Comparison of ENCODE assay signal across 8 mouse cellular contexts in genomic region chr5:122798557-122799378, GRCm38 (mm10). TPM values are rescaled to one million over a fixed set of nuclear protein-coding genes. Genes with fewer than 3 reads are reported as not detected.
DNase-seq lines count a peak whose midpoint lies in the region; ATAC-seq and TF ChIP-seq lines count a peak whose summit lies in the region.

No protein-coding gene starts in this region.

- no peak overlapping the region for H3K4me3 ChIP-seq in forebrain, embryonic 14.5 days (ENCODE audit: low read depth, low read length)
- H3K4me3 ChIP-seq in hindbrain, embryonic 14.5 days (replicated peaks; ENCODE audit: low read length) = no peak overlapping the region
- no peak overlapping the region for H3K4me3 ChIP-seq in thymus, adult 2 months (ENCODE audit: control insufficient read depth, insufficient read depth, low read length)

- H3K27me3 ChIP-seq in forebrain, embryonic 14.5 days (replicated peaks; ENCODE audit: control insufficient read depth, insufficient read depth, low read length) = no peaks in the 10 kb centered on the region
- no peaks in the 10 kb centered on the region for H3K27me3 ChIP-seq in hindbrain, embryonic 14.5 days (ENCODE audit: control insufficient read depth, insufficient read depth, low read length)
- no peaks in the 10 kb centered on the region for H3K27me3 ChIP-seq in thymus, adult 2 months (ENCODE audit: control insufficient read depth, insufficient read depth, low read length)

- H3K36me3 ChIP-seq in forebrain, embryonic 14.5 days (ENCODE audit: control insufficient read depth, insufficient read depth, low read length) = peaks cover 94% of the 10 kb centered on the region
- H3K36me3 ChIP-seq in hindbrain, embryonic 14.5 days (replicated peaks; ENCODE audit: control insufficient read depth, insufficient read depth) = peaks cover 98% of the 10 kb centered on the region
- peaks cover 90% of the 10 kb centered on the region for H3K36me3 ChIP-seq in thymus, adult 2 months (ENCODE audit: control insufficient read depth, insufficient read depth, low read length)

- no peak for TF ChIP-seq POLR2A in thymus, adult 2 months (IDR thresholded peaks at IDR 0.05; ENCODE audit: control insufficient read depth, extremely low read depth, insufficient read depth, low read length, poor library complexity)

- peaks cover 8% of the 10 kb centered on the region; the same call in 1 of the 2 replicates for H3K4me1 ChIP-seq in forebrain, embryonic 14.5 days (ENCODE audit: control insufficient read depth, insufficient read depth, low read length)
- H3K4me1 ChIP-seq in hindbrain, embryonic 14.5 days (replicated peaks; ENCODE audit: control insufficient read depth, insufficient read depth, low read length) = peaks cover 6% of the 10 kb centered on the region; the same call in 1 of the 2 replicates
- no peaks in the 10 kb centered on the region for H3K4me1 ChIP-seq in thymus, adult 2 months (replicated peaks; ENCODE audit: control insufficient read depth, insufficient read depth, low read length)

- no peak for TF ChIP-seq CTCF in thymus, adult 2 months (IDR thresholded peaks at IDR 0.05; ENCODE audit: borderline replicate concordance, control insufficient read depth, extremely low read depth, insufficient read depth, low read length, poor library complexity)

- H3K27ac ChIP-seq in forebrain, embryonic 14.5 days (ENCODE audit: low read depth, low read length) = peak overlapping the region; percentile 65
- H3K27ac ChIP-seq in hindbrain, embryonic 14.5 days = peak overlapping the region; percentile 20
- no peak overlapping the region for H3K27ac ChIP-seq in thymus, adult 2 months (ENCODE audit: control insufficient read depth, insufficient read depth, low read length)

- H3K4me2 ChIP-seq in forebrain, embryonic 14.5 days (ENCODE audit: low read length) = no peak overlapping the region
- no peak overlapping the region for H3K4me2 ChIP-seq in hindbrain, embryonic 14.5 days (replicated peaks)

- H3K9ac ChIP-seq in forebrain, embryonic 14.5 days (ENCODE audit: low read length) = no peak overlapping the region
- no peak overlapping the region for H3K9ac ChIP-seq in hindbrain, embryonic 14.5 days

- 45% methylated on average over 17 of the region's 17 CpGs for WGBS in forebrain, embryonic 14.5 days
- WGBS in hindbrain, embryonic 14.5 days = 58% methylated on average over 17 of the region's 17 CpGs
- 77% methylated on average over 17 of the region's 17 CpGs for WGBS in thymus, adult 2 months

- H3K9me3 ChIP-seq in forebrain, embryonic 14.5 days (replicated peaks; ENCODE audit: control insufficient read depth, low read length) = no peaks in the 10 kb centered on the region
- H3K9me3 ChIP-seq in hindbrain, embryonic 14.5 days (ENCODE audit: control insufficient read depth, low read length) = no peaks in the 10 kb centered on the region

- peak; percentile 34 to 49 for DNase-seq in urinary bladder, adult 18-20 months (ENCODE audit: low spot score in 2 of 2)
- DNase-seq in urinary bladder, adult 2 months (ENCODE audit: low spot score) = no peak
- peak; percentile 87 for DNase-seq in forebrain, embryonic 14.5 days (ENCODE audit: low spot score)
- DNase-seq in hindbrain, embryonic 14.5 days (ENCODE audit: low spot score) = peak; percentile 74
- DNase-seq in layer of hippocampus, postnatal 36 days = peak; percentile 77 to 78
- DNase-seq in lung, postnatal 14 days = peak; percentile 85
- DNase-seq in spleen, postnatal 14 days (ENCODE audit: low spot score in 2 of 2) = peak; percentile 22 to 32
- DNase-seq in thymus, adult 2 months = no peak

- peak; percentile 67 for ATAC-seq in forebrain, embryonic 14.5 days
- ATAC-seq in hindbrain, embryonic 14.5 days (ENCODE audit: low FRiP score) = peak; percentile 65; the same call in 1 of the 2 replicates

RNA-seq across cellular contexts. Expression of gene Camkk2, which starts 19.6 kb away (rescaled TPM):
- 29.4 and 29.8 TPM in 2 replicates for polyA plus RNA-seq in urinary bladder, adult 2 months (2012; rRNA removed)
- polyA plus RNA-seq in forebrain, embryonic 14.5 days (2014; fragmentation: Nextera tagmentation; extraction: Ambion mirVana) = 32.6 and 50.5 TPM in 2 replicates
- polyA plus RNA-seq in hindbrain, embryonic 14.5 days (2014; fragmentation: Nextera tagmentation; extraction: Ambion mirVana) = 57.2 and 59.2 TPM in 2 replicates
- total RNA-seq in layer of hippocampus, postnatal 36 days (2021) = 100 to 1,000 TPM; 108 to 109 TPM
- polyA plus RNA-seq in thymus, adult 2 months (2012; rRNA removed) = 31.1 and 40.9 TPM in 2 replicates

RNA-seq across cellular contexts. Expression of gene Anapc5, which starts 22.4 kb away (rescaled TPM):
- polyA plus RNA-seq in urinary bladder, adult 2 months (2012; rRNA removed) = 404 and 530 TPM in 2 replicates
- polyA plus RNA-seq in forebrain, embryonic 14.5 days (2014; fragmentation: Nextera tagmentation; extraction: Ambion mirVana) = 484 and 553 TPM in 2 replicates
- 487 and 525 TPM in 2 replicates for polyA plus RNA-seq in hindbrain, embryonic 14.5 days (2014; fragmentation: Nextera tagmentation; extraction: Ambion mirVana)
- 100 to 1,000 TPM; 193 to 202 TPM for total RNA-seq in layer of hippocampus, postnatal 36 days (2021)
- 463 and 489 TPM in 2 replicates for polyA plus RNA-seq in thymus, adult 2 months (2012; rRNA removed)

RNA-seq across cellular contexts. Expression of gene Rnf34, which starts 51.1 kb away (rescaled TPM):
- 22.6 and 26.7 TPM in 2 replicates for polyA plus RNA-seq in urinary bladder, adult 2 months (2012; rRNA removed)
- 48.9 and 54.3 TPM in 2 replicates for polyA plus RNA-seq in forebrain, embryonic 14.5 days (2014; fragmentation: Nextera tagmentation; extraction: Ambion mirVana)
- 46.2 and 54.8 TPM in 2 replicates for polyA plus RNA-seq in hindbrain, embryonic 14.5 days (2014; fragmentation: Nextera tagmentation; extraction: Ambion mirVana)
- total RNA-seq in layer of hippocampus, postnatal 36 days (2021) = 10 to 100 TPM; 57.7 to 58.8 TPM
- 21.7 and 24.7 TPM in 2 replicates for polyA plus RNA-seq in thymus, adult 2 months (2012; rRNA removed)

Comparison
In these comparisons a context has a peak if more than half of its experiments do, and no peak if none do; other contexts are left out.
1. DNase-seq: peak in urinary bladder, adult 18-20 months (2 of 2), forebrain, embryonic 14.5 days (single experiment), hindbrain, embryonic 14.5 days (single experiment), layer of hippocampus, postnatal 36 days (2 of 2), lung, postnatal 14 days (single experiment) and spleen, postnatal 14 days (2 of 2); none in urinary bladder, adult 2 months (single experiment) and thymus, adult 2 months (single experiment).